Mouse (Mus musculus) cerebellum, postnatal 10 days (tissue): ENCODE measurements around the gene 1700018F24Rik.
"Not testable (repeated sequence)": the region's sequence is repeated elsewhere in the genome, so short reads cannot be mapped to it uniquely, and the experiment has no call there.

Source experiments
- DNase-seq, 2 experiments: peaks; one replicate each; pipeline ENCODE4 v3.0.0; 2021; ENCODE audit warnings: mixed read lengths in 2 of 2

Gene 1700018F24Rik

DNA sequence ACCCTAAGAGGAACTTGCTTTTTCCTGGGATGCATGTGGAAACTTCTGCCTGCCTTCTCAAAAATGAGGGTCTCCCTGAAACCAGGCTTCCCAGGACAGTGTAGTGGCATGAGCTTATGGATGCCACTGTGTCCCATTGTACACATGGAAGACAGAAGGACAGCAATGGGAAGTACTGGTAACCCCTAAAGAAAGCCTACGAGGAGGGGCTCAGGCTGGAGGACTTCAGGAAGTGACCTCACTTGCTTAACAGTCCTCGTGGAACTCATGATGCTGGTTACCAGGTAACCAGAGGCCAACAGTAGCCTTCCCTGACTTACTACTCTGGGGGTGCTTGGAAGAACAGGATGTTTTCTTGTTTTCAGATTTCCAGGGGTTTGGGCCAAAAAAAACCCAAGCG lies at the start of gene 1700018F24Rik:
Gene 1700018F24Rik, plus strand, starts transcription at position 301 of the 400 bp plus-strand sequence.
- DNase-seq: not testable (repeated sequence)

DNA sequence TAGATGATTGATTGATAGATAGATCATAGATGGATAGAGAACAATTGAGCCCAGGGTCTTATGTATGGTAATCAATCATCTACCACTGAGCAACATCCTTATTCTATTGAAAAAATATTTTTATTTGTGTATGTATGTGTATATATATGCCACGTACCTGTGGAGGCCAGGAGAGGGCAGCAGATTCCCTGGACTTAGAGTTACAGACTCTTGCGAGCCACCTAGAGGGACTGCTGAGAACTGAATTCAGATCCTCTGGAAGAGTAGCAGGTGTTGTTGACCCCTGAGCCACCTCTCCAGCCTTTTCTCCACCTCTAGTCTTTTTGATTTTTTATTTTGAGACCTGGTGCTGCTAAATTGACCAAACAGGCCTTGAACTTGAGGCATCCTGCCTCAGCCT lies 44.3 kb upstream of the 1700018F24Rik start:
- peak in 1 of 2 experiments; percentile 23 for DNase-seq

DNA sequence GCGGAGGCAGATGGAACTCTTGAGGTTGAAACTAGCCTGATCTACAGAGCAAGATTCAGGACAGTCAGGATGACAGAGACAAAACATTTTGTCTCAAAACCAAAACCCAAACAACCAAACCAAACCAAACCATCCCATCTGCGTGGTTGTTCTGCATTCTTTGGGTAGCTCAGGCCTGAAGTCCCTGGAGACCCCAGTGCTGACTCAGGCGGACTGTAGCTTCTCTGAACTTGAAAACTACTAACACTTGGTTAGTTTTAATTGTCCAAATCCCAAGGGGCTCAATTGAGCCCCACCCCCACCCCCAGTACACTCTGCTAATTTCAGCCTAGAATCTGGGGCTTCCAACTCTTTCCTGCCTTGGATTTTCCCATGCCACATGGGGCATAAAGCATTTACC lies 39.4 kb upstream of the 1700018F24Rik start:
- DNase-seq: no peak

DNA sequence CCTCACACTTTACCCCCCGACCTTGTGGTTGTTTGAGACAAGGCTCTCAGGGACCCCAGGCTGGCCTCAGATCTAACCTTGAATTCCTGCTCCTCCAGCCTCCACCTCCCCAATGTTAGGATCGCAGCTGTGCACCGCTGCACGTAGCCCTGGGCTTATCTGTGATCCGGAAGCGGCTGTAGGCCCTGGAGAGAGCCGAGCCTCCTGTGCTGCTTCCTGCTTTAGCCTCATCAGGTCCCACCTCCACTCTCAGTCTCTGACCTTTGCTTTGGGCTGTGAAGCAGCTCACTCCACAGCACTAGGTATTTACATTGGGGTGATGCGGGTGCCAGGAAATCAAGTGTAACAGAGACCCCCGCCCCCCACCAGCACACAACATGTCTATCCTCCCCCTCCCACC lies 38.3 kb upstream of the 1700018F24Rik start:
- no peak for DNase-seq

DNA sequence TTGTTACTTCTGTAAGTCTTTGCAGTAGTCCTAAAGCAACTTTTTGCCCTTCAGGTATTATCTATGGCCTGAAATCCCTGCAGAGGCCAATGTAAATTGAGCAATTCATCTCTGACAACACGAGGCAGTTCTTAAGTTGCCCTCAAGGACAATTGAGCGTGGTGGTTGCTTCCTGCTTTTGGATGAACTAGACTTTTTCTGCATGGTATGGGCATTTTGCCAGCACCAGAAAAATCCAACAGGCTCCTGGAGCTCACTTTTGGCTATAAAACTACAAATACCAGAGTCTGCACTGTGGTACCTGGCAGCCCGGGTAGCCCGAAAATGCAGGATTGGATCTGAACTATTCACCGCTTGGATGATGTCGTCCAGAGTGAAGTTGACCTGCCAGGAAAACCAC lies 37.2 kb upstream of the 1700018F24Rik start:
- no peak for DNase-seq

DNA sequence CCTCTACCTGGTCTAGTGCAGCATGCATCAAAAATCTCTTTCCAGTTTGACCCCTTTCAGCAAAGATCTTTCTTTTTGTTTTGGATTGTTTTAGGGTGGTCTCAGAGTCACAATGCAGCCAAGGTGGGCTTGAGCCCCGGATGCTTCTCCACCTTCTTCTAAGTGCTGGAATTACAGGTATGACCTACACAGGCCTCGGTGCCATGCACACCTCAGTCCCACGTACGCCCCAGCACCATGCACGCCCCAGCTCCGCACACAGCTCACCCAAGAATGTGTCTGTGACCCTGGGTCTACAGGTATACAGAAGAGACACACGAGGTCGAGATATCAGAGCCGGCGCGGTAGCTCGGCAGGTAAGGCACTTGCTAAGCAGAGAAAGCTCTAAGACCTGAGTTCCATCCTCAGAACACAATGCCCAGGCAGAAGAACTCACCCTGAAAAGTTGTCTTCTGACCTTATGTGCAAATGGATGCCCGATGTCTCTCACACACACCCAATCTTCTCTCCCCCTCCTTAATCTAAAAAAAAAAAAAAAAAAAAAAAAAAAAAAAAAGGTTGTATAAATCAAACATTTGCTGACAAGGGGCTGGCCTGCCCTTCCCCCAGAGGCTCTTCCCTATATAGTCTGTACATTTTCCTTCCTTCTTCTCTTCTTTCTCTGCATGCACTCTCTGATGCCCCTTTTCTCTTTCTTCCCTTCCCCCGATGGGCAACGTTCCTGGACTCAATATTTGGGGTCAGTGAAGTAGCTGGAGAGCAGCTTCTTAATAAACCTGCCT lies 33.7 kb upstream of the 1700018F24Rik start:
- DNase-seq: no peak

DNA sequence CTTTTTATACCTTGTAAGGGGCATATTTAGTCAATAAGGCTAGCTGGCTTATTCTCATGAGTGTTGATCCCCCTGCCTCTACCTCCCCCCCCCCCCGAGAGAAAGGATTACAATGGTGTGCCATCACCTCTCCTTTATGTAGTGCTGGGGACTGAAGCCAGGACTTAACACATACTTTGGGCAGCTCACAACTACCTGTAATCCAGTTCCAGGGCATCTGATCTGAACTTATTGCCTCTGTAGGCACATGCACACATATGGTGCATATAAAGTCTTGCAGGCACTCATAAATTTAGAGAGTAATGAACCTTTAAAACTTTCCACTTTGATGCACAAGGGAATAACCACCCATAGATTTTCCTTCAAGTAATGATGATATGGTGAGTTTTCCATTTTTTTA lies 28.5 kb upstream of the 1700018F24Rik start:
- DNase-seq: no peak

DNA sequence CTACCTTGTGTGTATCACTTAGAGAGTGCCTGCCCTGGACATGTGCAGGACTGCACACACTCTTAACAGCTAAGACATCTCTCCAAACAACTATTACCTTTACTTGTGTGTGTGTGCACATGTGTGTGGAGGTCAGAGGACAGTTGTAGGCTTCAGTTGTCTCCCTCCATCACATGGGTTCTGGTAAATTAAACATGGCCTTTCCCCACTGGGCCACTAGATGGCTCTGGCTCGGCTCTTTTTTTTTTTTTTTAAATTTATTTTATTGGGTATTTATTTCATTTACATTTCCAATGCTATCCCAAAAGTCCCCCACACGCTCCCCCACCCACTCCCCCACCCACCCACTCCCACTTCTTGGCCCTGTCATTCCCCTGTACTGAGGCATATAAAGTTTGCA lies 26.0 kb upstream of the 1700018F24Rik start:
- not testable (repeated sequence) for DNase-seq

DNA sequence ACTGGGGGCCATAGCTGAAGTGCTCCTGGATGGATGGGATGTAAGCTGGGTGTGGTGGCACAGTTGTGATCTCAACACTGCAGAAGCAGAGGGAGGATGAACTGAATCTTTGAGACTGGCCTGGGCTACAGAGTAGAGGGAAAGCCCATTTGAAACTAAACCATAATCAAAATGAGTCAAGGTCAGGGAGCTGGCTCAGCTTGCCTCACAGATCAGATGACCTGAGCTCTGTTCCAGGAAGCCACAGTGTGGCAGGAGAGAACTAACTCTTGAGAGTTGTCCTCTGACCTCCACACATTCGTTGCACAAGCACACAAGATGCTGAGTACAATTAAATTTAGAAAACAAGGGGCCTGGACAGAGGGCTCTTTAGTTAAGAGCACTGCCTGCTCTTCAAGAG lies 22.5 kb upstream of the 1700018F24Rik start:
- not testable (repeated sequence) for DNase-seq

DNA sequence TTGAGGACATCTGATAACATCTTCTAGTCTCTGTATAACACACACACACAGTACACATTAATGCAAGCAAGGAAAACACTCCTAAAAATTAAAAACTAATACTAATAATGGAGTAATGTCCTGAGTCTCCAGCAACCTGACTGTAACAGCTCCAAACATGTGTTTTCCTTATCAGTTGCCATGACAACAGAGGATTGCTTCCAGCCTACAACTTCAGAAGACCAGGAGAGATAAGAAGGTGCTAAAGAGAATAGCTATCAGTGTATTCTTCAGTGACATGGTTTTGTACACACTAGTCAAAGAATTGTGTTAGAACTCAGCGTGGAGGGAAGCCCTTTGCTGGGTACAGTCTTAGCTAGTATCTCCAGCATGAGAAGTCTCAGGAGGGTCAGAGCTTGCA lies 22.1 kb upstream of the 1700018F24Rik start:
- not testable (repeated sequence) for DNase-seq

DNA sequence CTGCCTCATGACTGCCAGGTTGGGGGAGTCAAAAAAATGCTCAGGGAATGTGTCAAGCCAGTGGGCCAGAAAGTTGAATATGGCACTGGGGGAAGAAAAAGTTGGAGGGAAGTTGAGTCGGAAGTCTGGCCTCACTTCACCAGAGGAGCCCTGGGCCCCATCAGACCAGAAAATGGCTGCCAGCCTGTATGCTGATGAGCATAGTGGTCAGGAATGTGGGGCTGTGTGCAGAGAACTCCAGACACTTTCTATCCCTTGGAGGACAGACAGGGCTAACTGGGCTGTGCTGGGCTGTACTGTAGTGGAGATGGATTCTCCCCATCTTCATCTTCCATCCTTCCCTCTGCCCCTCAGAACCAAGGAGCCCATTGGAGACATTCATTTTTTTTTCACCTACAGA lies 12.3 kb upstream of the 1700018F24Rik start:
- DNase-seq: not testable (repeated sequence)

DNA sequence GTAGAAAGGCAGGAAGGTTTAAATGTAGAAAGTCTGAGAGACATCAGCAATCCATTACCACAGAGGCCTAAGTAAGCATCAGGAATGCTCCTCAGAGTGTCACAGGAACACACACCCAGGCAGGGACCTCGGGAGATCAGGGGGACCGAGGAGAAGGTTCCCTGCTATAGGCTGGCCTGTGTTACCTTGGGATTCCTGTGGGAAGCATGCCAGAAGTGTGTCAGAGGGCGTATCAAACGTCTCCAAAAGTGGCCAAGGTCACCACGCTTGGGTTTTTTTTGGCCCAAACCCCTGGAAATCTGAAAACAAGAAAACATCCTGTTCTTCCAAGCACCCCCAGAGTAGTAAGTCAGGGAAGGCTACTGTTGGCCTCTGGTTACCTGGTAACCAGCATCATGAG lies 10.4 kb upstream of the 1700018F24Rik start, which contains the start of gene Gm4871:
Gene Gm4871, minus strand, starts transcription at position 364 of the 400 bp plus-strand sequence.
- not testable (repeated sequence) for DNase-seq

DNA sequence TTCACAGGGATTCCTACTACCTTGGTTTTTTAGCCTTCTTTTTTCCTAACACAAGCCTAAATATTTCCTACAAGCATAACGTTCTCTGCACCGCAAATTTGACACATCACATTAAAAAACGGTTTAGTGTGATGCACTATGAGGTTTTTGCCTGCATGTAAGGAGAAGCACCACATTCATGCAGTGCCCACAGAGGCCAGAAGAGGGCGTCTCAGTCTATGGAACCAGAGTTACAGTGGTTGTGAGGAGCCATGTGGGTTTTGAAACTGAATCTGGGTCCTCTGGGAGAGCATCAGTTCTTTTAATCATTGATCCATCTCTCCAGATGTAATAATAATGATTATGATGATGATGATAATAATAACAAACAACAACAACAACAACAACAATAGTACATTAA lies 1.2 kb upstream of the 1700018F24Rik start:
- DNase-seq: peak; percentile 16 to 30

DNA sequence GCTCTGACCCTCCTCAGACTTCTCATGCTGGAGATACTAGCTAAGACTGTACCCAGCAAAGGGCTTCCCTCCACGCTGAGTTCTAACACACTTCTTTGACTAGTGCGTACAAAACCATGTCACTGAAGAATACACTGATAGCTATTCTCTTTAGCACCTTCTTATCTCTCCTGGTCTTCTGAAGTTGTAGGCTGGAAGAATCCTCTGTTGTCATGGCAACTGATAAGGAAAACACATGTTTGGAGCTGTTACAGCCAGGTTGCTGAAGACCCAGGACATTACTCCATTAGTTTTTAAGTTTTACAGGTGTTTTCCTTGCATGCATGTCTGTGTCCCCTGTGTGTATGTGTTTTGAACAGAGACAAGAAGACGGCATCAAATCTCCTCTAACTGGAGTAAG lies 11.4 kb downstream of the 1700018F24Rik start:
- not testable (repeated sequence) for DNase-seq

DNA sequence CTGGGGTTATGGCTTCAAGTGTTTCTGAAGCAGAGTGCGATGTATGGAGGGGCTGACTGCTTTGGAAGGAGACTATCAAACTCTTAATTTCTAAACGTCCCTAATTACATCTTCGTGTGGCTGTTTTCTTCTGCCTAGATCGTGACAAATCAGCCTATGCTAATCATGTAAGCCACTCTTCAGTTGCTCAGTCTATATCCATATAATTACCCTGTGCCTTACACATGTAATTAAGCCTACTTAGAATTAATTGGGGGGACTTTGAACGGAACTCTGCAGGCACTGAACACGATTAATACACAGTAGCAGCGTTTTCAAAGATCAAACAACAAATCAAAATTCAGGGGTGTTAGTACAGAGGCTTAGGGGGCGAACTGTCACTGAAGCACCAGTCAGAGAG lies 15.1 kb downstream of the 1700018F24Rik start:
- no peak for DNase-seq

DNA sequence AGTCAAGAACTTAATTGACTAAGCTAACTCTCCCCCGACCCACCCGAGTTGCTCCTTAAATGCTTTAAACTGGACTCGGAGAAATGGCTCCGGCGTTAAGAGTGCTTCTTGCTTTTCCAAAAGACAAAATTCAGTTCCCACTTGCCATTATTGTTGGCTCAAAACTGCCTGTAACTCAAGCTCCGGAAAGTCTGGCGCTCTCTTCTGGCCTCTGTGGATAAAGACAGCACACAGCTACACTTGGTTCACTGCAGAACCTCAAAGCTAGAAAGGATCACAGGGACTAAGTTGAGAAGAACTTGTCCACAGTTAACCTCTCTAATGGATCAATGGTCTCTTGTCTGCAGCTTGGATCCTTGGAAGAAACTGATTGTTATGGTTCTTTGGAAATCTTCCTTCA lies 15.9 kb downstream of the 1700018F24Rik start:
- peak in 1 of 2 experiments; percentile 11 for DNase-seq

DNA sequence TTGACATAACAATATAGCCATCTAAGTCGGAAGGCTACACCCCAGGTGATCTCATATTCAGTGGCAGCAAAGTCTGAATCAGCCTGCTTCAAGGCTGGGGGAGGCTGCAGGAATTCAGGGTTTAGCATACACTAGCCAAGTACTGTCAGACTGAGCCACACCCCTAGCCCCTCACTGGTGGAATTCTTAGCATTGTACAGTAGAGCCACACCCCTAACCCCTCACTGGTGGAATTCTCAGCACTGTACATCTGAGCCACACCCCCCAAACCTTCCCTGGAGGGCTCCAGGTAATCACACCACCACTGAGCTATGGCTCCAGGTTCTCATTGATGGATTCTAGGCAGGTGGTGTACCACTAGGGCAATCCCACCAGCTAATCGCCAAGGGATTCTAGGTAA lies 16.7 kb downstream of the 1700018F24Rik start:
- no peak for DNase-seq

DNA sequence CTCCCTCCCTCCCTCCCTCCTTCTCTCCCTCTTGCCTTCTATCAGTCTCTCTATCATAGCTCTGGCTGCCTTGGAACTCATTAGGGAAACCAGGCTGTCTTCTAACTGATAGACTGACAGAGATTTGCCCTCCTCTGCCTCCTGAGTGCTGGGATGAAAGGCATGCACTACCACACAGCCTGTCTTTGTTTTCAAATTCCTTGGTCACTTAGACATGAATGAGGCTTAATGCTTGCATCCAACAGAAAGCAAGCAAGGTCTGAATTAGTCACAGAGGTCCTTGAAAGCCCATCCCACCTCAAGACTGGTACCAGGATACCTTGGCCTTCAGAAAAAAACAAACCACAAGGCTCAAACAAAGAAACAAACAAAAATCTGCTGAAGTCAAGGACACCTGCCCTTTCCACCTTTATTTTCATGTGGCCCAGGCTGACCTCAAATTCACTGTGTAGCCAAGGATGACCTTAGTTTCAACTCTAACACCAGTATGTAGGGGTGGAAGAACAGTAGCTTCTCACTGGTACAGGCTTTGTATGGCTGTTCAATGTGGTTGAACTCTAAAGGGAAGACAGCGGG lies 22.1 kb downstream of the 1700018F24Rik start:
- DNase-seq: no peak

DNA sequence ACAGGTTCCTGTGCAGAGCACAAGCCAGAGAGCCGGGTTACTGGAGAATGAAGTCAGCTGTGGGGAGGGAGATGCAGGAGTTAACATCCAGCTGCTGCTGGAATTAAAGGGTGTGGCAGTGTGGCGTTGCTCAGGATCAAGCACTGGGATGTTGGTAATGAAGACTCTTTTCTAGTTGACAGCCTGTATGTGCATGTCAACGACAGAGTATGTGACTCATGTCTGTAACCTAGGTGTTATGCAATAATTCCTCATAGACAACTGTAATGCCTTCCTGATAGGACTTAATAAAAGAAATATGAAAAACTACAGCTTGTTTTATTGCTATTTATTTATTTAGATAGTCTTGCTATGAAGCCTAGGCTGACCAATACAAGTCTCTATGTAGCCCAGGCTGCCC lies 26.1 kb downstream of the 1700018F24Rik start:
- no peak for DNase-seq

DNA sequence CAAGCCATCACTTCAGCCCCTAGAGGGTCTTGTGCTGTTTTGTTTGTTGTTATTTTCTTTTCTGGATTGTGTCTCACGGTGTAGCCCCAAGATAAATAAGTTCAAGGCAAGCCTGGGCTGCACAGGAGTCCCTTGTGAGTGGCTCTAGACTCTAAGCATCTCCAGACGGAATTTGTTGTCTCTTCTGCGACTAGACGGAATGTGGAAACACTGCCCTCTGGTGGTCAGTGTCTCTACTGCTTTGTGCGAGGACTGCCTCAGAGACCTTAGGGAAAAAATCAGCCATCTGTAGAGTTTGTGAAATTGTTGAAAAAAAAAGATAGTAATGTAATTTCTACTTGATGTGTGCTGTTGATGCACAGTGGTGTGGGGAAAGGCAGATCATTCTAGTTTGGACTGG lies 26.9 kb downstream of the 1700018F24Rik start:
- DNase-seq: peak; percentile 86 to 91

DNA sequence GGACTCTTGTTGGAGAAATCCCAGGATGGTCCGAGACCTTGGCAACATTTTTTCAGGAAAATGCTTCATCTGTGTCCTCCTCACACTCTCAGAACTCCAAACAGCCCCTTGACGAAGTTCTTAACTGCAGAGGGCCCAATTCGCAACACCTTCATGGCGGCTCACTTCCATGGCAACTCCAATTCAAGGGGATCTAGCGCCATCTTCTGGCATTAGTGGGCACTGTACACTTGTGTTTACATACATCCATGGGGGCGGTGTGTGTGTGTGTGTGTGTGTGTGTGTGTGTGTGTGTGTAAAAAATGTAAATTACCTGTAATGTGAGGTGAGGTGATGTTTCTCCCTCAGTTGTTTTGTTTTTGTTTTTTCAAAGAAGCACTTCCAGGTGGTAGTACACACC lies 28.6 kb downstream of the 1700018F24Rik start:
- DNase-seq: peak; percentile 16 to 29

DNA sequence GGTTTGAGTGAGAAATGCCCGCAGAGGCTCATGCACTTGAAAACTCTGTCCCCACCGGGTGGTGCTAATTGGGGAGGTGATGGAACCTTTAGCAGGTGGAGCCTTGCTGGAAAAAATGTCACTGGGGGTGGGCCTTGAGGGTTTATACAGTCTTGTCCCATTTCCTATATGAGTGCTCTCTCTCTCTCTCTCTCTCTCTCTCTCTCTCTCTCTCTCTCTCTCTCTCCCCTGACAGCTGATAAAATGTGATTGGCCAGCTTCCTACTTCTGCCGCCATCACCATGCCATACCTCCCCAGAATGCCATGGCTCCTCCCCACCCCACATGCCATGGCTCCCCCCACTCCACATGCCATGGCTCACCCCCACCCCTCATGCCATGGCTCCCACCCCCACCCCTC lies 32.3 kb downstream of the 1700018F24Rik start:
- no peak for DNase-seq

DNA sequence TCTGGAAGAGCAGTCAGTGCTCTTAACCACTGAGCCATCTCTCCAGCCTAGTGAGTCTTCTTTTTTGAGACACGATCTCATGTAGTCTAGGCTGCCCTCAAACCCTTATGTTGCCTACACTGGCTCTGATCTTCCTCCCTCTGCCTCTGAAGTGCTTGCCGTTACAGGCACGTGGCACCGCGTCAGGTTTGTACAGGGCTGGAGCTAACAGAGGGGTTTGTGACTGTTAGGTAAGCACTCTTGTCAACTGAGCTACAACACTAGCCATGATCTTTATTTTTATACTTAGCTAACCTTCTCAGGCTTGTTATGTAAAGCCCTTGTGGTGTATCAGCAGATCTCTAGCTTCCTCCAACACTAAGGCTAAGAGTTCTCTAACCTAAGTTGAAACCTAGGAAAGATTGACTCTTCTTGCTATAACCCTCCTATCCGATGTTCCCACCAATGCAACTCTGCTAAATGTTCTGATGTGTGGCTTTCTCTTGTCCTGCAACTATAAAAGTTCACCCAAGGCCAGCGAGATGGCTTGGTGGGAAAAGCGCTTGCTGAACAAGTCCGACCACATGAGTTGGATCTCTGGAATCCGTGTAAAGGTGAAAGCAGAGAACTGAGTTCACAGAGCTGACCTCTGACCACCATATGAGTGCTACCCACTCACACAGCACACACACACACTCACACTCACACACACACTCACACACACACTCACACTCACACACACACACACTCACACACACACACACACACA lies 39.2 kb downstream of the 1700018F24Rik start:
- DNase-seq: no peak

DNA sequence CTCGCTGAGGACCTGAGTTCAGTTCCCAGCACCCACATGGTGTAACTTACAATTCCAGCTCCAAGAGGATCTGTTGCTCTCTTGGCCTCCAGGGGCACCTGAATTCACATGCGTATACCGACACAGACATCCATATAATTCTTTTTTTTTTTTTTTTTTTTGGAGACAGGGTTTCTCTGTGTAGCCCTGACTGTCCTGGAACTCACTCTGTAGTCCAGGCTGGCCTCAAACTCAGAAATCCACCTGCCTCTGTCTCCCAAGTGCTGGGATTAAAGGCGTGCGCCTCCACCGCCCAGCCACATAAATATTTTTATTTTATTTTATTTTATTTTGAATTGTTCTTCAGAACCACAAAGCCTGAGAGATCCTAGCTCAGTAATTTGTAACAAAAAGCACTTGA lies 40.4 kb downstream of the 1700018F24Rik start:
- DNase-seq: not testable (repeated sequence)
